In the genomic region with DNA sequence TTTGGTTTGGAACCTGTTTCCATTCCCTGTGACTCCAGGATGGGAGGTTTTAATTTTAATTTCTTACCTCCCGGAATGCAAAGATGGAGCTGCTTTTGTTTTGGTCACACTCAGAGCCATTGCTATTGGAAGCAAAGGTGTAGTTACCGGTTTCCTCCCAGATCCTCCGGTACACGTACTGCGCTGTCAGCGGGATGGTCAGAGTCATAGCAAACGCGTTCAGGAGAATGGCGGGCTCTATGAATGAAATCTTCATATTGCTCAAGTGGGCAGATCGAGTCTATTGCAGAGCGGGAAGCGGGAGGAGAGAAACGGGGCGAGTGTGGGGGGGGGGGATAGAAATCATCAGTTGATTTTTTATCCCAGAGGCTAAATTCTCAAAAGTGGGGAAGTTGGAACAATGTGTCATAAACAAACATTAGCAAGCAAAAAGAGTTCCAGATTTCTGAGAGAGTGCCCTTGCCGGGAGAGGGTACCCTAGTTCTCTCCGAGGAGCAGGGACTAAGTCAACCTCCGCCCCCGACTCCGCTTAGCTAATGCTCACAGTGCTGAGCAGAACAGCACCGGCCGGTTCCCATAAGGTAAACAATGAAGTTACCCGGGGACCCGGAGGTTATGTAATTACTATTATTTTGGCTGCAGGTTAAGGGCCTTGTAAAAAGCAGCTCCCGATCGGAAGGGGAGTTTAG, we compare ENCODE assay signal across 8 mouse cellular contexts. TPM values are rescaled to one million over a fixed set of nuclear protein-coding genes. Genes with fewer than 3 reads are reported as not detected.
DNase-seq lines count a peak whose midpoint lies in the region; ATAC-seq lines count a peak whose summit lies in the region.

No protein-coding gene starts in this region.

- H3K4me1 ChIP-seq in heart, embryonic 13.5 days, result peaks cover 26% of the 10 kb centered on the region
- H3K4me1 ChIP-seq in limb, embryonic 11.5 days (ENCODE audit: control insufficient read depth, insufficient read depth, low read length), result 0 out of 2 replicates have a peak, but pooled peaks cover 2% of the 10 kb centered on the region
- H3K4me1 ChIP-seq in midbrain, embryonic 11.5 days (ENCODE audit: control insufficient read depth, insufficient read depth, low read length), result peaks cover 9% of the 10 kb centered on the region; the same call in 1 of the 2 replicates

- 2% methylated on average over 25 of the region's 25 CpGs for WGBS in heart, embryonic 13.5 days
- WGBS in limb, embryonic 11.5 days, result 2% methylated on average over 25 of the region's 25 CpGs
- 2% methylated on average over 25 of the region's 25 CpGs for WGBS in midbrain, embryonic 11.5 days

- peak overlapping the region; percentile 81 for H3K4me3 ChIP-seq in heart, embryonic 13.5 days
- peak overlapping the region; percentile 41 for H3K4me3 ChIP-seq in limb, embryonic 11.5 days (ENCODE audit: low read depth, low read length)
- H3K4me3 ChIP-seq in midbrain, embryonic 11.5 days (ENCODE audit: low read depth, low read length), result peak overlapping the region; percentile 52

- DNase-seq in ovary, postnatal 10 days (ENCODE audit: low spot score), result peak; percentile 3
- DNase-seq in ovary, postnatal 36 days (ENCODE audit: low spot score), result no peak
- DNase-seq in cerebellum, postnatal 10 days, result peak; percentile 51 to 64
- peak; percentile 36 for DNase-seq in limb, embryonic 11.5 days (ENCODE audit: low spot score)
- peak; percentile 88 for DNase-seq in midbrain, embryonic 11.5 days (ENCODE audit: low spot score, missing footprints)
- DNase-seq in thymus, postnatal 4 days, result peak; percentile 57
- no peak for DNase-seq in testis, postnatal 10 days (ENCODE audit: low spot score)

- peak overlapping the region; percentile 85 for H3K9ac ChIP-seq in heart, embryonic 13.5 days
- H3K9ac ChIP-seq in limb, embryonic 11.5 days (ENCODE audit: low read length), result 0 out of 2 replicates have a peak overlapping the region, but pooled peaks have one; percentile 17
- H3K9ac ChIP-seq in midbrain, embryonic 11.5 days (ENCODE audit: low read length), result peak overlapping the region; percentile 55

- H3K27me3 ChIP-seq in heart, embryonic 13.5 days (replicated peaks), result peaks cover 3% of the 10 kb centered on the region; the same call in 1 of the 2 replicates
- H3K27me3 ChIP-seq in limb, embryonic 11.5 days (ENCODE audit: control insufficient read depth, insufficient read depth, low read length), result peaks cover 2% of the 10 kb centered on the region
- H3K27me3 ChIP-seq in midbrain, embryonic 11.5 days (ENCODE audit: control insufficient read depth, insufficient read depth, low read length), result peaks cover 2% of the 10 kb centered on the region; the same call in 1 of the 2 replicates

- no peaks in the 10 kb centered on the region for H3K36me3 ChIP-seq in heart, embryonic 13.5 days
- H3K36me3 ChIP-seq in limb, embryonic 11.5 days (ENCODE audit: control insufficient read depth, insufficient read depth, low read length), result no peaks in the 10 kb centered on the region
- H3K36me3 ChIP-seq in midbrain, embryonic 11.5 days (ENCODE audit: control insufficient read depth, insufficient read depth, low read length), result no peaks in the 10 kb centered on the region

- peak overlapping the region; percentile 84 for H3K4me2 ChIP-seq in heart, embryonic 13.5 days
- H3K4me2 ChIP-seq in limb, embryonic 11.5 days (ENCODE audit: low read depth, severe bottlenecking), result peak overlapping the region; percentile 70
- peak overlapping the region; percentile 73 for H3K4me2 ChIP-seq in midbrain, embryonic 11.5 days

- no peak for ATAC-seq in heart, embryonic 13.5 days (ENCODE audit: extremely low read depth, insufficient number of reproducible peaks, low FRiP score, low TSS enrichment)
- peak; percentile 4; the same call in 1 of the 2 replicates for ATAC-seq in limb, embryonic 11.5 days (ENCODE audit: insufficient number of reproducible peaks, low FRiP score, low TSS enrichment, low read depth)
- peak; percentile 25; the same call in 1 of the 2 replicates for ATAC-seq in midbrain, embryonic 11.5 days (ENCODE audit: low FRiP score)

- H3K9me3 ChIP-seq in heart, embryonic 13.5 days, result no peaks in the 10 kb centered on the region
- no peaks in the 10 kb centered on the region for H3K9me3 ChIP-seq in limb, embryonic 11.5 days (ENCODE audit: control insufficient read depth, low read length)
- no peaks in the 10 kb centered on the region for H3K9me3 ChIP-seq in midbrain, embryonic 11.5 days (ENCODE audit: control insufficient read depth, low read length)

- H3K27ac ChIP-seq in heart, embryonic 13.5 days (replicated peaks), result peak overlapping the region; percentile 67; the same call in 1 of the 2 replicates
- no peak overlapping the region for H3K27ac ChIP-seq in limb, embryonic 11.5 days (replicated peaks; ENCODE audit: low read depth, low read length)
- H3K27ac ChIP-seq in midbrain, embryonic 11.5 days (ENCODE audit: low read depth, low read length), result no peak overlapping the region

RNA-seq across cellular contexts. Expression of gene Slc46a3, which starts 0.7 kb away (rescaled TPM):
- 2.5 and 3.5 TPM in 2 replicates for polyA plus RNA-seq in heart, embryonic 13.5 days (2015; fragmentation: Nextera tagmentation; extraction: Ambion mirVana)
- polyA plus RNA-seq in limb, embryonic 11.5 days (2014; fragmentation: Nextera tagmentation; extraction: Ambion mirVana), result 1.7 and 2.2 TPM in 2 replicates
- 4.3 and 4.5 TPM in 2 replicates for polyA plus RNA-seq in midbrain, embryonic 11.5 days (2014; fragmentation: Nextera tagmentation; extraction: Ambion mirVana)

RNA-seq across cellular contexts. Expression of gene Pomp, which starts 33.6 kb away (rescaled TPM):
- 303 and 356 TPM in 2 replicates for polyA plus RNA-seq in heart, embryonic 13.5 days (2015; fragmentation: Nextera tagmentation; extraction: Ambion mirVana)
- 500 and 518 TPM in 2 replicates for polyA plus RNA-seq in limb, embryonic 11.5 days (2014; fragmentation: Nextera tagmentation; extraction: Ambion mirVana)
- polyA plus RNA-seq in midbrain, embryonic 11.5 days (2014; fragmentation: Nextera tagmentation; extraction: Ambion mirVana), result 562 and 573 TPM in 2 replicates

Comparison
In these comparisons a context has a peak if more than half of its experiments do, and no peak if none do; other contexts are left out.
1. DNase-seq: peak in ovary, postnatal 10 days (single experiment), cerebellum, postnatal 10 days (2 of 2), limb, embryonic 11.5 days (single experiment), midbrain, embryonic 11.5 days (single experiment) and thymus, postnatal 4 days (single experiment); none in ovary, postnatal 36 days (single experiment) and testis, postnatal 10 days (single experiment).
2. H3K9ac ChIP-seq: peak in every context shown above with its lines; median percentile 85 in heart, embryonic 13.5 days; 55 in midbrain, embryonic 11.5 days; 17 in limb, embryonic 11.5 days.
3. Peak in every context shown above with its lines, with median percentiles within 50 percentile points of each other: H3K4me2 ChIP-seq and H3K4me3 ChIP-seq.